Mouse (Mus musculus): ENCODE results near the gene Ppp4c. TPM values are rescaled to one million over a fixed set of nuclear protein-coding genes. Genes with fewer than 3 reads are reported as not detected.

The Ppp4c gene
- polyA plus RNA-seq, 1 experiment from 2014 or later = 176 TPM

GRCm38 (mm10) chr7:126800269-126801056, 8.2 kb upstream of the Ppp4c start:
- ATAC-seq (ENCODE audit: low FRiP score, low read depth) = no peak
- H3K9ac ChIP-seq = peak overlapping the region; percentile 54
- H3K9me3 ChIP-seq = no peaks in the 10 kb centered on the region
- H3K27ac ChIP-seq (replicated peaks) = peak overlapping the region; percentile 88
- peaks cover 10% of the 10 kb centered on the region for H3K36me3 ChIP-seq
- peaks cover 39% of the 10 kb centered on the region for H3K4me1 ChIP-seq (replicated peaks)
- no peaks in the 10 kb centered on the region for H3K27me3 ChIP-seq
- H3K4me2 ChIP-seq = peak overlapping the region; percentile 82
- H3K4me3 ChIP-seq = peak overlapping the region; percentile 69
- WGBS = 47% methylated on average over 5 of the region's 5 CpGs

GRCm38 (mm10) chr7:126799468-126800268, 7.4 kb upstream of the Ppp4c start:
- H3K27me3 ChIP-seq = no peaks in the 10 kb centered on the region
- 2% methylated on average over 37 of the region's 38 CpGs for WGBS
- H3K4me3 ChIP-seq = peak overlapping the region; percentile 69
- peaks cover 18% of the 10 kb centered on the region for H3K36me3 ChIP-seq
- peak overlapping the region; percentile 82 for H3K4me2 ChIP-seq
- H3K27ac ChIP-seq (replicated peaks) = peak overlapping the region; percentile 88
- peak; percentile 93 for ATAC-seq (ENCODE audit: low FRiP score, low read depth)
- peaks cover 40% of the 10 kb centered on the region for H3K4me1 ChIP-seq (replicated peaks)
- peak overlapping the region; percentile 54 for H3K9ac ChIP-seq
- no peaks in the 10 kb centered on the region for H3K9me3 ChIP-seq

DNA sequence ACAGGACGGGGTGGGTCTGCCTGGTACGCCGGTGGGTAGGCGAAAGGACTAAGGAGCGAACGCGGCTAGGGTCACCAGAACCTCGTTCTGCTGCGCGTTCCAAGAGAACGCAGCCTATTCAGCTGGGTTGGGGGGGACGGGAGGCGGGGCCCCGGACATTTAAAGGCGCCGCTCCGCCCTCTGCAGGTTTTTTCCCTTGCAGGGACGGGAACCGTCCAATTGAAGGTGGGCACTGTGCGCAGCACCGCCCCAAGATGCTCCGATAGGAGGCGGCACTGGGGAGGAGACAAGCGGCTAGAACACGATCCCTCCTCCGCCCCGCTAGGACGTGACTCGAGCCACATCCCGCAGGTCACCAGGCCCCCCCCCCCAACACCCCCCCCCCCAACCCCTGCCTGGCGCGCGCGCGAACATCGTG, 6.8 kb upstream of the Ppp4c start:
- Histone ChIP-seq H3K4me3 (peak overlapping the region; percentile 69), H3K27me3 (no peaks in the 10 kb centered on the region), H3K27ac (replicated peaks) (peak overlapping the region; percentile 88), H3K4me2 (peak overlapping the region; percentile 82), H3K9ac (peak overlapping the region; percentile 76), H3K36me3 (peaks cover 24% of the 10 kb centered on the region), H3K9me3 (no peaks in the 10 kb centered on the region), H3K4me1 (replicated peaks) (peaks cover 40% of the 10 kb centered on the region)
- under 1% methylated on average over 34 of the region's 36 CpGs for WGBS
- peak; percentile 97 for ATAC-seq (ENCODE audit: low FRiP score, low read depth)

GRCm38 (mm10) chr7:126798127-126799049, 6.1 kb upstream of the Ppp4c start:
- Histone ChIP-seq H3K36me3 (peaks cover 26% of the 10 kb centered on the region), H3K9ac (peak overlapping the region; percentile 76), H3K27ac (replicated peaks) (peak overlapping the region; percentile 88), H3K4me3 (peak overlapping the region; percentile 69), H3K4me1 (replicated peaks) (peaks cover 40% of the 10 kb centered on the region), H3K9me3 (no peaks in the 10 kb centered on the region), H3K4me2 (peak overlapping the region; percentile 82), H3K27me3 (no peaks in the 10 kb centered on the region)
- under 1% methylated on average over 40 of the region's 40 CpGs for WGBS
- ATAC-seq (ENCODE audit: low FRiP score, low read depth) = no peak

DNA sequence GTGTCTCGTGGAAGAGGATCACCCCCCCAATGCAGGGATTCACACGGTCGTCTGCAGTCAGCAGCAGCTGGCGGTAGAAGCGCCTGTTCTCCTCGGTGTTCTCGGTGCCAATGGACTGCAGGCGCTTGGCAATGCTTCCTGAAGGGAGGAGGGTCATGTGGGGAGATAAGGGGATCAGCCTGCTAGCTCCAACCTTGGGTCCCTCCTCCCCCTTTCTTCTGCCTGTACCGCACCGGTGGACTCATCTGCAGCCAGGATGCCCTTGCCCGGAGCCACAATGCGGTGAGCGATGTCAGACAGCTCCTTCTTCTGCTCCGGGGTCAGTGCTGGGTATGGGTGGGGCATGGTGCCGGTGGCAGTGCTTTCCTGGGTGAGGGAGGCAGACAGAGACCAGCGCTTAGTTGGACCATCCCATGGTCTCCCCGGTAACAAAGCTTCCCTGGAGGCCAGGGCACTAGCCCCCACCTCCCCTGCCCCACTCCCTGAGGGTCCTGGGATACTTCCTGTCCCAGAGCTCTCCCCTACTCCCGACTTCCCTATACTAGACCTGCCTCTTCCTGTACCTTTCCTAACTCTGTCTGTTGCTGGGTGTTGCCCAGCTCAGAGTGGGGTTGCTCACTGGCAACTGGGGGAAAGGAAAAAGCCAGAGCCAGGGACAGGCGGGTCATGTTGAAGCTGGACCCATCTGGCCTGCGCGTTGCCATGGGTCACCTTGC, 5.3 kb upstream of the Ppp4c start, which contains the start of gene Fam57b:
TSS of gene Fam57b (plus strand) at position 258 of the 716 bp plus-strand sequence.
- no peak for ATAC-seq (ENCODE audit: low FRiP score, low read depth)
- H3K4me2 ChIP-seq = peak within 1 kb of the TSS; percentile 82
- H3K27me3 ChIP-seq = no peaks in the 10 kb centered on the region
- peak within 1 kb of the TSS; percentile 88 for H3K27ac ChIP-seq (replicated peaks)
- H3K4me3 ChIP-seq = peak within 1 kb of the TSS; percentile 69
- H3K36me3 ChIP-seq = peaks cover 26% of the 10 kb centered on the region
- 17% methylated on average over 21 of the region's 21 CpGs for WGBS
- peak within 1 kb of the TSS; percentile 76 for H3K9ac ChIP-seq
- H3K9me3 ChIP-seq = no peaks in the 10 kb centered on the region
- peaks cover 47% of the 10 kb centered on the region for H3K4me1 ChIP-seq (replicated peaks)

DNA sequence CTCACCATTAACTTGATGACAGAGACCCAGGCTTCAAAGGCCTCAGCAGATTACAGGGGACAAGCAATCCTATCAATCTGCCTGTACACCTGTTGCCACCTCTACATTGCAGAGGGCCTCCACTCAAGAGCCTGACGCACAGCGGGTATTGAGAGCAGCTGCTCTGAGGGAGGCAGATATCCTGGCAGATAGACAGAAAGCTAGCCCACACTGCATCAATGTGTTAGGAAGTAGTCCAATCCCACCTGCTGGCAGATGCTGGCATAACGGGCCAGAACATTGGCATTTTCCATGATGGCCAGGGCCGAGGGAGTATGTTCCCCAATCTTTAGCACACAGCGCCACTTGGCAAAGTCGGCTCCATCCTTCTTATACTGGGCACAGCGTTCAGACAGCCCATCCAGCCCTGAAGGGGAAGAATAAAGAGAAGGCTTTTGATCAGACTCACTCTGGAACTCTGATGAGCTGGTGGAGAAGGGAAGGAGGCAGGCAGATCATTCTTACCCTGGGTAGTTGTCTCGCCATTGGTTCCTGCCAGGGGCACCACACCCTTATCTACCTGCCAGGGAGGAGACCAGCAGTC, 4.1 kb upstream of the Ppp4c start:
- 0 out of 2 replicates have a peak overlapping the region, but pooled peaks have one; percentile 2 for H3K27ac ChIP-seq (replicated peaks)
- peak overlapping the region; percentile 69 for H3K4me3 ChIP-seq

DNA sequence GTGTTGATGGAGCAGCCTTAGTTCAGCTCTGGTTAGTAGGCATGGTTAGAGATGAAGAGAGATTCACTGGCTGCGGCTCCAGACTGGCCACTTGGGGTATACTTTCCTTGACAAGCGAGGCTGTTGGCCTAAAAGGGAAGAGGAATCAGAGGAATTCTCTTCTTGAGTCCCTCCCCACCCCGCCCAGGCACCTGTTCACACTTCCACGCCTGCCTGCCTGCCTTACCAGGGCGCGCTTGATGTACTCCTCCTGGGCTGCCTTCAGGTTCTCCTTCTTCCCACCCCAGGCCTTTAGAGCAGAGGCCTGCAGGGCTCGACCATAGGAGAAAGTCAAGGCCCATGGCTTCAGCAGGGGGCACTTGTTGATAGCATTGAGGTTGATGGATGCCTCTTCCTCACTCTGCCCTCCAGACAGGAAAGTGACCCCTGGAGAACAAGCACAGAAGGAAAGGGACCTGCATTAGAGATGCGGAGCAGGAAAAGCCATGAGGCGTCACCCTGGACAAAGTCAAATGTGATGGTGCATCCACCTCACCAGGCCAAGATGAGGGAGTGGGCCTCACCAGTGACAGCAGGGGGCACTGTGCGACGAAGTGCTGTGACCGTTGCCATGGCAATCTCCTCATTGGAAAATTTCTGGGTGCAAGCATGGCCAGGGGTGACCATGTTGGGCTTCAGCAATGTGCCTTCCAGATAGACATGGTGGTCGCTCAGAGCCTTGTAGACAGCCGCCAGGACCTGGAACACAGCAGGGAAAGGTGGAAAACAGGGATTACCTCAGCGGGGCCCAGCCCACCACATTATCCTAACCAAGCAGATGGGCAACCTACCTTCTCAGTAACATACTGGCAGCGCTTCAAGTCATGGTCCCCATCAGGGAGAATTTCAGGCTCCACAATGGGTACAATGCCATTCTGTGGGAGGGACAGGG, 3.4 kb upstream of the Ppp4c start:
- no peak overlapping the region for H3K4me3 ChIP-seq
- H3K27ac ChIP-seq (replicated peaks) = 0 out of 2 replicates have a peak overlapping the region, but pooled peaks have one; percentile 2
- no peak overlapping the region for H3K4me2 ChIP-seq
- 74% methylated on average over 16 of the region's 16 CpGs for WGBS
- H3K9ac ChIP-seq = no peak overlapping the region
- no peak for ATAC-seq (ENCODE audit: low FRiP score, low read depth)
- H3K36me3 ChIP-seq = peaks cover 26% of the 10 kb centered on the region
- peaks cover 57% of the 10 kb centered on the region for H3K4me1 ChIP-seq (replicated peaks)
- no peaks in the 10 kb centered on the region for H3K9me3 ChIP-seq
- H3K27me3 ChIP-seq = no peaks in the 10 kb centered on the region

More for the DNA sequence above, 4.1 kb upstream of the Ppp4c start:
- Histone ChIP-seq H3K9me3 (no peaks in the 10 kb centered on the region), H3K9ac (0 out of 2 replicates have a peak overlapping the region, but pooled peaks have one; percentile 76), H3K36me3 (peaks cover 26% of the 10 kb centered on the region), H3K27me3 (no peaks in the 10 kb centered on the region), H3K4me2 (peak overlapping the region; percentile 82), H3K4me1 (replicated peaks) (peaks cover 51% of the 10 kb centered on the region)
- no peak for ATAC-seq (ENCODE audit: low FRiP score, low read depth)
- 64% methylated on average over 8 of the region's 8 CpGs for WGBS

- peaks cover 34% of the 10 kb centered on the region for H3K36me3 ChIP-seq
- no peak overlapping the region for H3K27ac ChIP-seq (replicated peaks)
- 74% methylated on average over 4 of the region's 4 CpGs for WGBS
- peaks cover 59% of the 10 kb centered on the region for H3K4me1 ChIP-seq (replicated peaks)
- ATAC-seq (ENCODE audit: low FRiP score, low read depth) = no peak
- H3K4me3 ChIP-seq = no peak overlapping the region
- no peak overlapping the region for H3K4me2 ChIP-seq
- no peaks in the 10 kb centered on the region for H3K27me3 ChIP-seq
- H3K9me3 ChIP-seq = no peaks in the 10 kb centered on the region
- H3K9ac ChIP-seq = no peak overlapping the region
Observed at GRCm38 (mm10) chr7:126794271-126794605, 1.9 kb upstream of the Ppp4c start.

- Histone ChIP-seq H3K36me3 (peaks cover 39% of the 10 kb centered on the region), H3K4me2 (no peak overlapping the region), H3K4me3 (no peak overlapping the region), H3K27ac (replicated peaks) (no peak overlapping the region), H3K9ac (no peak overlapping the region), H3K27me3 (no peaks in the 10 kb centered on the region), H3K4me1 (replicated peaks) (peaks cover 59% of the 10 kb centered on the region), H3K9me3 (no peaks in the 10 kb centered on the region)
- WGBS = 78% methylated on average over 4 of the region's 4 CpGs
- no peak for ATAC-seq (ENCODE audit: low FRiP score, low read depth)
Observed at GRCm38 (mm10) chr7:126793456-126794270, 1.4 kb upstream of the Ppp4c start.

Measured in hindbrain, embryonic 15.5 days (tissue).